Mouse (Mus musculus): ENCODE results near the gene F12.

- TF ChIP-seq CTCF (IDR thresholded peaks at IDR 0.05; ENCODE audit: low read depth) (no peak), EP300 (optimal IDR thresholded peaks at IDR 0.05) (no peak)
Measured at GRCm38 (mm10) chr13:55465830-55466440, 39.3 kb upstream of the F12 start.
